Mouse (Mus musculus) erythroblast, embryonic 14.5 days (primary cell): Measurements from ENCODE around the gene Olfr95.

ENCODE experiments used
- GATA1 ChIP-seq: IDR thresholded peaks from 2 replicates; pipeline ENCODE4 v1.6.1; 2012; ENCODE audit warnings: low read length, inconsistent platforms, mixed read lengths
- TAL1 ChIP-seq: IDR thresholded peaks from 3 replicates; pipeline ENCODE4 v1.6.1; 2012; ENCODE audit warnings: low read length, inconsistent platforms, mixed read lengths

GRCm38 (mm10) chr17:37193032-37193431 is 19.9 kb downstream of the Olfr95 start:
- TF ChIP-seq GATA1 = no peak
- TF ChIP-seq TAL1 = no peak
